Mouse (Mus musculus) embryonic facial prominence, embryonic 14.5 days (tissue): ENCODE data around the gene B3gnt8. TPM values are rescaled to one million over a fixed set of nuclear protein-coding genes. Genes with fewer than 3 reads are reported as not detected.

Experiments used
- ATAC-seq: fragments of 200-750 bp; cut with Nextera tagmentation; 2 replicates; pipeline ENCODE4 v1.8.0; 2017; ENCODE audit warnings: low read depth, moderate number of reproducible peaks, moderate TSS enrichment
- DNase-seq: peaks from one replicate; pipeline ENCODE4 v3.0.0-alpha.2; 2015; ENCODE audit warnings: low spot score
- H3K27ac ChIP-seq: fragments of 300-500 bp; sonication (generic); replicated peaks from 2 replicates; pipeline ENCODE4 v1.5.1; 2014; ENCODE audit warnings: low read depth, mild to moderate bottlenecking, low read length, moderate library complexity
- H3K27me3 ChIP-seq: fragments of 300-500 bp; sonication (generic); replicated peaks from 2 replicates; pipeline ENCODE4 v1.6.1; 2014; ENCODE audit warnings: low read length; ENCODE audit not compliant: control insufficient read depth, insufficient read depth
- H3K36me3 ChIP-seq: fragments of 300-500 bp; sonication (generic); 2 replicates; pipeline ENCODE4 v1.6.1; 2014; ENCODE audit warnings: low read length, mixed read lengths; ENCODE audit not compliant: control insufficient read depth, insufficient read depth
- H3K4me1 ChIP-seq: fragments of 300-500 bp; sonication (generic); 2 replicates; pipeline ENCODE4 v1.6.1; 2014; ENCODE audit warnings: antibody characterized with exemption, low read length; ENCODE audit not compliant: control insufficient read depth, insufficient read depth
- H3K4me2 ChIP-seq: fragments of 300-500 bp; sonication (generic); 2 replicates; pipeline ENCODE4 v1.6.1; 2014; ENCODE audit warnings: low read depth, mild to moderate bottlenecking, low read length, moderate library complexity, mixed read lengths
- H3K4me3 ChIP-seq: fragments of 300-500 bp; sonication (generic); 2 replicates; pipeline ENCODE4 v1.5.1; 2014; ENCODE audit warnings: low read depth, mild to moderate bottlenecking, low read length
- H3K9ac ChIP-seq: fragments of 300-500 bp; sonication (generic); 2 replicates; pipeline ENCODE4 v1.6.1; 2014; ENCODE audit warnings: low read depth, mild to moderate bottlenecking, low read length, moderate library complexity, mixed read lengths
- H3K9me3 ChIP-seq: fragments of 300-500 bp; sonication (generic); 2 replicates; pipeline ENCODE4 v1.6.1; 2016; ENCODE audit warnings: low read length; ENCODE audit not compliant: control insufficient read depth
- WGBS: fragments of 180-500 bp; shearing (Covaris S2); extraction: QIAGEN DNeasy Blood & Tissue Kit; methylation state at CpG from one replicate; pipeline ENCODE4 v1.1.7; 2014; 5-methylcytosine and 5-hydroxymethylcytosine counted together
- polyA plus RNA-seq: library from polyadenylated mRNA; unstranded; fragments of >200 nt; fragmentation: Nextera tagmentation; extraction: Ambion mirVana; gene quantifications from 2 replicates; pipeline ENCODE4 v1.2.1, GENCODE M21; 2014

B3gnt8 gene
- polyA plus RNA-seq, 1 experiment from 2014 or later: 5.8 TPM

GRCm38 (mm10) chr7:25683474-25684180 is 57.2 kb downstream of the B3gnt8 start:
- peaks cover 24% of the 10 kb centered on the region; the same call in 1 of the 2 replicates for H3K4me1 ChIP-seq
- peaks cover 28% of the 10 kb centered on the region for H3K27me3 ChIP-seq
- H3K4me2 ChIP-seq: no peak overlapping the region
- no peak for ATAC-seq
- no peaks in the 10 kb centered on the region for H3K36me3 ChIP-seq
- WGBS: 53% methylated on average over 7 of the region's 7 CpGs
- H3K27ac ChIP-seq: no peak overlapping the region
- no peak for DNase-seq
- H3K4me3 ChIP-seq: no peak overlapping the region
- no peak overlapping the region for H3K9ac ChIP-seq
- no peaks in the 10 kb centered on the region for H3K9me3 ChIP-seq

- DNase-seq (no peak), ATAC-seq (no peak)
- H3K4me2 ChIP-seq: no peak overlapping the region
- no peak overlapping the region for H3K27ac ChIP-seq
- H3K27me3 ChIP-seq: peaks cover 38% of the 10 kb centered on the region
- 82% methylated on average over 6 of the region's 6 CpGs for WGBS
- no peaks in the 10 kb centered on the region for H3K36me3 ChIP-seq
- no peaks in the 10 kb centered on the region for H3K9me3 ChIP-seq
- no peak overlapping the region for H3K4me3 ChIP-seq
- H3K9ac ChIP-seq: no peak overlapping the region; the same call in 1 of the 2 replicates
- peaks cover 33% of the 10 kb centered on the region; the same call in 1 of the 2 replicates for H3K4me1 ChIP-seq
Measured at GRCm38 (mm10) chr7:25684659-25685058, 58.2 kb downstream of the B3gnt8 start.

Other genes with a start within 250 kb of the B3gnt8 start
- gene Lipe, start 227.9 kb upstream of the B3gnt8 start, polyA plus RNA-seq: 4.2 and 4.9 TPM in 2 replicates
- 0.85 and 1.9 TPM in 2 replicates for gene Cxcl17, start 213.8 kb upstream of the B3gnt8 start, polyA plus RNA-seq
- gene Ceacam1, start 149.1 kb upstream of the B3gnt8 start, polyA plus RNA-seq: 2.2 and 6.3 TPM in 2 replicates
- gene Ceacam2, start 86.8 kb upstream of the B3gnt8 start, polyA plus RNA-seq: 0.19 TPM in 1 of 2 replicates, not detected in the other
- not detected in 2 replicates for gene Erich4, start 10.8 kb upstream of the B3gnt8 start, polyA plus RNA-seq
- 27.9 and 30.3 TPM in 2 replicates for gene Dmac2, start 7.2 kb upstream of the B3gnt8 start, polyA plus RNA-seq
- gene Bckdha, start 32.3 kb downstream of the B3gnt8 start, polyA plus RNA-seq: 47.0 and 54.4 TPM in 2 replicates
- 62.3 and 65.1 TPM in 2 replicates for gene Exosc5, start 32.5 kb downstream of the B3gnt8 start, polyA plus RNA-seq
- gene Tmem91, start 48.5 kb downstream of the B3gnt8 start, polyA plus RNA-seq: 1.9 and 3.0 TPM in 2 replicates
- gene B9d2, start 54.1 kb downstream of the B3gnt8 start, polyA plus RNA-seq: 25.1 and 27.5 TPM in 2 replicates
- 3.0 and 3.9 TPM in 2 replicates for gene Tgfb1, start 60.3 kb downstream of the B3gnt8 start, polyA plus RNA-seq
- 25.1 and 28.0 TPM in 2 replicates for gene Ccdc97, start 92.4 kb downstream of the B3gnt8 start, polyA plus RNA-seq
- 65.9 and 71.9 TPM in 2 replicates for gene Hnrnpul1, start 128.1 kb downstream of the B3gnt8 start, polyA plus RNA-seq
- gene Axl, start 162.1 kb downstream of the B3gnt8 start, polyA plus RNA-seq: 114 and 116 TPM in 2 replicates
- gene Cyp2s1, start 190.3 kb downstream of the B3gnt8 start, polyA plus RNA-seq: 4.1 TPM in 2 replicates